Mouse (Mus musculus): Measurements from ENCODE around the gene Agtpbp1. TPM values are rescaled to one million over a fixed set of nuclear protein-coding genes. Genes with fewer than 3 reads are reported as not detected.

Agtpbp1 gene
- polyA plus RNA-seq, 1 experiment from 2014 or later, result 14.9 TPM

DNA sequence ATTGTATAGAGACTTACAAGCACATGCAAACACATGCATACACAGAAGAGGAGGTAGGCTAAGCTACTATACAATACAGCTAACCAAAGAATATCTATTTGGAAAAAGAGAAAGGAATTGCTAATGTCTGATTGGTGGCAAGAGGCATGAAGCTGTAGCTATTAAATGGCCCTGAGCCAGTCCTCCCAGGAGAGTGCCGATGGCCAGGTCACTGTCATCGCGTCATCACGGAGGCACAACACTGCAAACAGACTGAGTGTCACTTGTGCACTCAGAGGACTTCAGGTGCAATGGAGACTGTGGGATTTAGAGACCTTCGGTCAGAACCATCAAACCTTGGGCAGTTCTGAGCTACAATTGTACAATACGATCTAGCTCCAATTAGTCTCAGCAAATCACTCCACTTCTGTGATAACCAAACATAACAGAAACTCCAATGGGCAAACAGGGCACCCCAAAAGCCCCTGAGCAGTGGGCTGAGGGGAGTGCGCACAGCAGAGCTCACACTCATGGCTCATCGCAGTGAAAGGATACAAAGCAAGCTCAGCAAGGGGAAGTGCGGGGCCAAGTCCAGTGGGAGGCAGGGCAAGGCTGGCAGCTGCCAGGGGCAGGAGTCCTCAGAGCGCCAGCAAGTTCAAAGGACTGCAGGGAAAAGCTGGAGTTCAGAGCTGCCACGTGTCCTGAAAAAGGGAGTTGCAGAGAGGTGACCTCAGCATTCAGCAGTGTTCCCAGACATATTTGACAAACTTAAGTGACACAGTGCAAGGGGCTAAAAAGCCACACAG, 130.8 kb downstream of the Agtpbp1 start:
- H3K4me3 ChIP-seq, result no peak overlapping the region
- H3K9ac ChIP-seq, result no peak overlapping the region
- whole genome bisulfite sequencing, result 78% methylated on average over 11 of the region's 11 CpGs
- H3K9me3 ChIP-seq (replicated peaks), result no peaks in the 10 kb centered on the region
- H3K27ac ChIP-seq (ENCODE audit: poor library complexity, severe bottlenecking), result no peak overlapping the region; the same call in 1 of the 2 replicates
- H3K36me3 ChIP-seq, result 0 out of 2 replicates have a peak, but pooled peaks cover 4% of the 10 kb centered on the region
- H3K27me3 ChIP-seq (replicated peaks), result no peaks in the 10 kb centered on the region
- no peak for ATAC-seq (ENCODE audit: insufficient number of reproducible peaks, low FRiP score)
- no peak overlapping the region for H3K4me2 ChIP-seq
- peaks cover 25% of the 10 kb centered on the region for H3K4me1 ChIP-seq (replicated peaks)

DNA sequence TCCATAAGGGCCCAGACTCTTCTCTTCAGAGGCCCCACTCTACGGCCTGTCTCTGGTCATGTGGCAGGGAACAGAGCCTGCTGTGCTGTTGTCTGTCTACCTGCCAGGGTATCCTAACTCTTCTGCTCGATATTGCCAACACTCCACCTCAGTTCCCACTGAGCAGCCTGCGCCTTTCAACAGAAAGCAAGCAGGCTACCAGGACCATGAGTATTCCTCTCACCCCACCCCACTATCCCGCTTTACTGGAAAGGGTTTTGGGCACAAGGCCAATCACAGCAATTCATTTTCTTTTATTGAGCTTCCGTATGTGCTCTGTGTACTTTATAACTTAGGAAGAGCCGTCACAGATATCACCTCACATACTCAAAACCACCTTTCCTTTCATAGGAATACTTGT, 131.4 kb downstream of the Agtpbp1 start:
- 65% methylated on average over 6 of the region's 6 CpGs for WGBS
- Histone ChIP-seq H3K9ac (no peak overlapping the region), H3K9me3 (replicated peaks) (no peaks in the 10 kb centered on the region), H3K36me3 (0 out of 2 replicates have a peak, but pooled peaks cover 4% of the 10 kb centered on the region), H3K27me3 (replicated peaks) (no peaks in the 10 kb centered on the region), H3K4me3 (no peak overlapping the region), H3K4me2 (no peak overlapping the region), H3K4me1 (replicated peaks) (peaks cover 25% of the 10 kb centered on the region), H3K27ac (ENCODE audit: poor library complexity, severe bottlenecking) (0 out of 2 replicates have a peak overlapping the region, but pooled peaks have one; percentile 4)
- no peak for ATAC-seq (ENCODE audit: insufficient number of reproducible peaks, low FRiP score)

DNA sequence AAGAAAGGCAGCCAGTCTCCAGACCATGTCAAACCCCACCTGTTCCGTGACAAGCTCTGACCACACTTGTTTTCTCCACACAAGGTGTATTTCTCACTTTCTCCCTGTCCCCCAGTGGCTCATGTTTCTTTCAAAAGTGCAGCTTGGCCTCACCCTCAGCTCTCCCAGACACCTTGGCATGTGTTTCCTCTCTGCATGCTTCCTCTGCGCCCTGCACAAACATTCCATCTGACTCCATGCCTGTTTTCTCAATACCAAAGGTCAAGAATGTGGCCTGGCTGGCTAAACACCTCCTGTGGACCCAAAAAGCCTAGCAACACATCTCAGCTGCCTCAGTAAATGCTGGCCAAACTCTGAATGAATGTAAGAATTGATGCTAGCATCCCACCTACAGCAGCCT, 132.0 kb downstream of the Agtpbp1 start:
- Histone ChIP-seq H3K4me3 (no peak overlapping the region), H3K9ac (no peak overlapping the region), H3K27ac (ENCODE audit: poor library complexity, severe bottlenecking) (0 out of 2 replicates have a peak overlapping the region, but pooled peaks have one; percentile 4), H3K4me2 (no peak overlapping the region), H3K9me3 (replicated peaks) (no peaks in the 10 kb centered on the region), H3K4me1 (replicated peaks) (peaks cover 25% of the 10 kb centered on the region), H3K27me3 (replicated peaks) (no peaks in the 10 kb centered on the region), H3K36me3 (0 out of 2 replicates have a peak, but pooled peaks cover 4% of the 10 kb centered on the region)
- no peak for ATAC-seq (ENCODE audit: insufficient number of reproducible peaks, low FRiP score)
- 64% methylated on average over 2 of the region's 2 CpGs for WGBS

DNA sequence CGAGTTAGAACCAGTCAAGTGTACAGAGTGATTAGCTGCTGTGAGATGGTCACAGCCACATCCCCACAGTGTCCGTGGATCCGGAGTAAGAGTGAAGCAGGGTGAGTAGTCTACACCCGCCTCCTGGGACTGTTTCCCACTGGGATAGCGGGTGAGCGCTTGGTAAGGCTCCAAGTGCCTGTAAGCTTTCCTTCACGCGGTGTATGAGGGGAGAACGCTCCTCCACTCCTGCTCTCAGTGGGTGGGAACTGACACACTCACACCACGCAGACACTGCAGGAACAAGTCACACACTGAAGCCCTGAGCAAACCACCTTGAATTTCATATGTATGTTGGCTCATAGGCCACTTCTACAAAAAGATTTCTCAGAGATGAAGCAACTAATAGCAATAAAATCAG, 134.2 kb downstream of the Agtpbp1 start:
- H3K27ac ChIP-seq (ENCODE audit: poor library complexity, severe bottlenecking), result no peak overlapping the region
- H3K27me3 ChIP-seq (replicated peaks), result no peaks in the 10 kb centered on the region
- H3K4me3 ChIP-seq, result no peak overlapping the region
- ATAC-seq (ENCODE audit: insufficient number of reproducible peaks, low FRiP score), result no peak
- no peak overlapping the region for H3K4me2 ChIP-seq
- H3K36me3 ChIP-seq, result 0 out of 2 replicates have a peak, but pooled peaks cover 4% of the 10 kb centered on the region
- H3K4me1 ChIP-seq (replicated peaks), result peaks cover 25% of the 10 kb centered on the region
- WGBS, result 87% methylated on average over 10 of the region's 10 CpGs
- no peak overlapping the region for H3K9ac ChIP-seq
- no peaks in the 10 kb centered on the region for H3K9me3 ChIP-seq (replicated peaks)

DNA sequence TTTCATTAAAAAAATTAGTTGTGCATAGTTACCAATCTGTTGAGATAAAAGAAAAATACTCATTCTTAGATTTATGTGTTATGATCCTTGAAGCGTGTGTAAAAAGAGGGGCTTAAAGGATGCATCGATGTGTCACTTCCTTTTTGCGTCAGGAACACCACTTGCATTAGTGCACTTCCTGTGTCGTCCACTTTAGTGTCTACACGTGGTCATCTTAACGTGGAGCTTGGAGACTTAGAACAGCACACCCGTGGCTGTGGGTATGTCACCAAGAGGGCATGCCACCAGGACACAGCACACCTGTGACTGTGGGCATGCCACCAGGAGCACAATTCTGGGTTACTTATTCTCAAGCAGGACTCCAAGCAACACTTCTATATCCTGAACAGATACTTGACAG, 137.9 kb downstream of the Agtpbp1 start:
- Histone ChIP-seq H3K27ac (ENCODE audit: poor library complexity, severe bottlenecking) (no peak overlapping the region), H3K27me3 (replicated peaks) (no peaks in the 10 kb centered on the region), H3K9ac (no peak overlapping the region), H3K4me1 (replicated peaks) (no peaks in the 10 kb centered on the region), H3K4me3 (no peak overlapping the region), H3K9me3 (replicated peaks) (no peaks in the 10 kb centered on the region), H3K36me3 (0 out of 2 replicates have a peak, but pooled peaks cover 4% of the 10 kb centered on the region), H3K4me2 (no peak overlapping the region)
- ATAC-seq (ENCODE audit: insufficient number of reproducible peaks, low FRiP score), result no peak
- 77% methylated on average over 7 of the region's 7 CpGs for WGBS

DNA sequence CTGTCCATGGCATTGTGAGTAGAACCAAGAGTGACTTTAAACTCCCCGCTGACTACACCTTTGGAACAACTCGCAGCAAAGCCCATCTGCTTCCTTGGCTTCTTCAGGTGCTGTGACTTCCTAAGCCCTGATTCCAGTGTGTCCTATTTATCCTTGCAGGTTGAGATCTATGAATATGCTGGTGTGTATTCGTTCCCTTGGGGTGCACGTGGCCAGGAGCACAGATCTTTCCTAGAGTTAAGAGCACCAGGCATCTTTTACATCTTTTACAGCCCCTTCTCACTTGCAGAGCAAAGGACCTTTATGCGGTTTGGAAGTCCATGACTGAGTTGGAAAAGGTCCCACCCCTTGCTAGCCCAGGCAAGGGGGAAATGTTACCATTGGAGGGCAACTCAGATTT, 139.8 kb downstream of the Agtpbp1 start:
- no peak for ATAC-seq (ENCODE audit: insufficient number of reproducible peaks, low FRiP score)
- no peak overlapping the region for H3K27ac ChIP-seq (ENCODE audit: poor library complexity, severe bottlenecking)
- H3K9ac ChIP-seq, result no peak overlapping the region
- H3K4me1 ChIP-seq (replicated peaks), result no peaks in the 10 kb centered on the region
- 84% methylated on average over 5 of the region's 5 CpGs for WGBS
- H3K9me3 ChIP-seq (replicated peaks), result no peaks in the 10 kb centered on the region
- H3K36me3 ChIP-seq, result no peaks in the 10 kb centered on the region
- no peak overlapping the region for H3K4me3 ChIP-seq
- H3K27me3 ChIP-seq (replicated peaks), result no peaks in the 10 kb centered on the region
- H3K4me2 ChIP-seq, result no peak overlapping the region

DNA sequence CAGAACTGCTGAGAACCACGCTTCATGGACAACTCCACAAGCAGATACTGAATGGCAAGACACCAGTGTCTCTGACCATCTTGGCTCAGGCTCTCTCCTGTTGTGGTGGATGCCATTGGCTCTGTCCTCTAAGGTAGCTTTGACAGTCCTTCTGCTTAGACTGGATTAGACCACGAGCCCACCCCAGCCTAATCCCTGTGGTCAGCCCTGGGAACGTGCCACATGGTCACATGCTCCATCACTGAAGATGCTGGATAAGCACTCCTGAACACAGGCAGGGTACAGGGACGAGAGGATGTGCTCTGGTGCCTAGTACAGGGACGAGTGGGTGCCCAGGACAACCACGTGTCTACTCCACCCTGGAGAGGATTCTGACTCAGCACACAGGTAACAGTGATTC, 140.7 kb downstream of the Agtpbp1 start:
- no peaks in the 10 kb centered on the region for H3K4me1 ChIP-seq (replicated peaks)
- H3K9me3 ChIP-seq (replicated peaks), result no peaks in the 10 kb centered on the region
- no peak overlapping the region for H3K4me3 ChIP-seq
- 80% methylated on average over 6 of the region's 6 CpGs for WGBS
- no peak overlapping the region for H3K9ac ChIP-seq
- H3K27ac ChIP-seq (ENCODE audit: poor library complexity, severe bottlenecking), result no peak overlapping the region
- no peak for ATAC-seq (ENCODE audit: insufficient number of reproducible peaks, low FRiP score)
- H3K4me2 ChIP-seq, result no peak overlapping the region
- no peaks in the 10 kb centered on the region for H3K27me3 ChIP-seq (replicated peaks)
- H3K36me3 ChIP-seq, result no peaks in the 10 kb centered on the region

DNA sequence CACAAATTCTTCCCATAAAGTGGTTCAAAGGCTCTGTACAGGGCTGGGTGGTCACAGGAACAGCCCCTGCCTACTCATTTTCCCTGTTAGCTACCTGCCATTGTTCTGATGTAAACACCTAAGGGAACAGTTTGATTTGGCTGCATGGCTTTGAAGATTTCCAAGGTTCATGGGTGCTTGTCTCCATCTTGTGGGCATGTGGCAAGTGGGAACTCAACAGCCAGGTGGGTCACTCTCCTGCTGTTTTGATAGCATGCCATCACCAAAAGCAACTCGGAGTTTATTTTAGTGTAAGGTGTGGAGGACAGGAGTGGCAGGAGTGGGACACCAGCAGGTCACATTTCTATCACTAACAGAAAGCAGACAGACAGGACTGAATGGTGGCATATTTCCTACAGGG, 145.3 kb downstream of the Agtpbp1 start:
- ATAC-seq (ENCODE audit: insufficient number of reproducible peaks, low FRiP score), result no peak
- Histone ChIP-seq H3K4me3 (no peak overlapping the region), H3K9me3 (replicated peaks) (no peaks in the 10 kb centered on the region), H3K27me3 (replicated peaks) (no peaks in the 10 kb centered on the region), H3K9ac (no peak overlapping the region), H3K4me1 (replicated peaks) (no peaks in the 10 kb centered on the region), H3K27ac (ENCODE audit: poor library complexity, severe bottlenecking) (no peak overlapping the region), H3K4me2 (no peak overlapping the region), H3K36me3 (no peaks in the 10 kb centered on the region)
- WGBS, result 65% methylated on average over 1 of the region's 1 CpGs

DNA sequence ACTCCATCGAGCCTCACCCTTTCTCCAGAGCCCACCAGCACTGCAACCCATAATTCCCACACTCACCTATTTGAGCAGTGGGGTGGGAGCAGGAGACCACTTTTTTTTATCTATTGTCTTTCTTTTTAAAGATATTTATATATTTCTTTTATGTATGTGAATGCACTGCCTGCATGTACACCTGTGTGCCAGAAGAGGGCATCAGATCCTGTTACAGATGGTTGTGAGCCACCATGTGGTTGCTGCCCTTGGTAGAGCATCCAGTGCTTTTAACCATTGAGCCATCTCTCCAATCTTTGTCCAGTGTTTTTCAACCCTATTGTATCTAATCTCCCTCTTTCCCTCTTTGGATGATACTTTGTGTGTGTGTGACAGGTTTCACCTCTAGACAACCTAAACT, 150.5 kb downstream of the Agtpbp1 start:
- Histone ChIP-seq H3K4me3 (no peak overlapping the region), H3K4me2 (no peak overlapping the region), H3K36me3 (no peaks in the 10 kb centered on the region), H3K27me3 (replicated peaks) (no peaks in the 10 kb centered on the region), H3K9me3 (replicated peaks) (no peaks in the 10 kb centered on the region; the same call in 1 of the 2 replicates), H3K4me1 (replicated peaks) (peaks cover 4% of the 10 kb centered on the region; the same call in 1 of the 2 replicates), H3K27ac (ENCODE audit: poor library complexity, severe bottlenecking) (no peak overlapping the region), H3K9ac (no peak overlapping the region)
- ATAC-seq (ENCODE audit: insufficient number of reproducible peaks, low FRiP score), result no peak
- WGBS, result 77% methylated on average over 1 of the region's 1 CpGs

DNA sequence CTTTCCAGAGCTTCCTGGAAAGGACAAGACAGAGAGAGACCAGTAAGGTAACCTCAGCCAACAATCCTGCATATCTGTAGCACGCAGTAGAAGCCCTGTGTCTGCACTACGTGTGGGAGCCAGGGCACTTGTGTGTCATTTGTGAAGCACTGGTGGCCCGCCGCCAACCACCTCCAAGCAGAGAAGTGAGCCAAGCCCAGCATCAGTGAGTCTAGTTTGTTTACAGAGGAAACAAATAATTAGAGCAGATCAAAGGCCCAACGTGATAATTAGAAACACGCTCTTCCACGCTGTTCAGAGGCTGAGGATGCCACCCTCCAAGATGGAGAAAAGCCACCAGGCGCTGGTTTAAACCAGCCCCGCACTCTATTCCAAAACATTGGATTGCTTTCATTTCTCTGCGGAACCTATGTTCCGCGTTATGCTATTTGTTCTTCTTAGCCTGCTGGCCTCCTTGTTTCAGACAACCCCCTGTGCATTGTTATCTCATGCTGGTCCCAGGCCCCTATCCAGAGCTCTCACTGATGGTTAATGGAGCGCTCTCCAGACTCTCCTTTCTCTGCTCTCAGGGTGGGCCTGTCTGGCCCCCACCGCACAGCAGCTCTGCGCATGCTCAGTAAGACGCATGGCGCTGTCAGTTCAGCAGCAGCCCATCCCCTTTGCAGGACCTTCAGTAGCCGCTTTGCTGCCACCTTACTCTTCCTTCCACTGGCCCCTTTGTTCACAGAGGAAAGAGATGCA, 153.7 kb downstream of the Agtpbp1 start:
- Histone ChIP-seq H3K9me3 (replicated peaks) (no peaks in the 10 kb centered on the region; the same call in 1 of the 2 replicates), H3K4me1 (replicated peaks) (peaks cover 4% of the 10 kb centered on the region; the same call in 1 of the 2 replicates), H3K36me3 (no peaks in the 10 kb centered on the region), H3K4me2 (peak overlapping the region; percentile 50), H3K27me3 (replicated peaks) (no peaks in the 10 kb centered on the region), H3K9ac (no peak overlapping the region), H3K27ac (ENCODE audit: poor library complexity, severe bottlenecking) (no peak overlapping the region), H3K4me3 (no peak overlapping the region)
- no peak for ATAC-seq (ENCODE audit: insufficient number of reproducible peaks, low FRiP score)
- WGBS, result 53% methylated on average over 18 of the region's 18 CpGs

DNA sequence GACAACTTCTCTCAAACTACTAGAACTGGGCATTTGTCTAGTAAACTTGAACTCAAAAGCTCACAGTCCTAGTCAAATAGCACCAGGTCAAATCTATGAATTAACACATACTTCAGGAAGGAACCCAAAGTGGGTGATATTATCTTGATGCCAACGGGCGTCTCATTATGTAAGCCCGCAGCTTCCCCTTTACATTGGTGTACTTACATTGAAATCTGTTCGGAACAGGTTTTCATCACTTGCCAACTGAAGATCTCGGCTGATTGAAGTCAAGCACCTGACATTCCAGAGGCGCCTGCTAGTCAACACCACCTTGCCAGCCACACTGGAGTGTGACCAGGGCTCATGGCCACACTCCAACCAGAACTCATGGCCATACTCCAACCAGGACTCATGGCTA, 155.7 kb downstream of the Agtpbp1 start:
- Histone ChIP-seq H3K4me3 (no peak overlapping the region), H3K4me1 (replicated peaks) (peaks cover 4% of the 10 kb centered on the region; the same call in 1 of the 2 replicates), H3K9ac (no peak overlapping the region), H3K9me3 (replicated peaks) (no peaks in the 10 kb centered on the region; the same call in 1 of the 2 replicates), H3K36me3 (no peaks in the 10 kb centered on the region), H3K27me3 (replicated peaks) (no peaks in the 10 kb centered on the region), H3K4me2 (no peak overlapping the region), H3K27ac (ENCODE audit: poor library complexity, severe bottlenecking) (no peak overlapping the region)
- ATAC-seq (ENCODE audit: insufficient number of reproducible peaks, low FRiP score), result no peak
- 81% methylated on average over 6 of the region's 6 CpGs for WGBS

Data from heart, embryonic 12.5 days (tissue).